Mouse (Mus musculus): ENCODE results near the gene Prx.

DNA sequence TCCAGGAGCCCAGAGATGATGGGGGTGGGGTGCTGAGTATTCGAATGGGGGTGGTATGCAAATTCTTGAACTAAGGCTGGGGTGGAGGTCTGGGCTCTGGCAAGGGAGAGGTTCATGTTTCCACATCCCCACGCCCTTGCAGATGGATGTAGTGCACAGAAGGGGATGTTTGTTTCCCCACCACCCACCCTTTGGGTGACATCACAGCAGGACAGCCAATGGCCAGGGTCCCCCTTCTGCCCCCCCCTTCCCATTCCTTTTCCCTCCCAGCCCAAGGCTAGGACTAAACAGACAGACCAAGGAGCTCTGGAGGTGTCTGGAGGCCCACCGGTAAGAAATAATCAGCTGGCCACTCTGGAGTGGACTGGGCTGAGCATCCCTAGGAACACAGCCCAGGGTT lies at the start of gene Prx:
- TF ChIP-seq CTCF (IDR thresholded peaks at IDR 0.05; ENCODE audit: low read depth, low read length): no peak
- no peak for TF ChIP-seq POLR2A (IDR thresholded peaks at IDR 0.05; ENCODE audit: borderline replicate concordance, low read depth, low read length)
